Mouse (Mus musculus) C2C12 (cell line): ENCODE measurements around the gene Nptx2. TPM values are rescaled to one million over a fixed set of nuclear protein-coding genes. Genes with fewer than 3 reads are reported as not detected.

ENCODE experiments used
- H3K27me3 ChIP-seq: one replicate; pipeline ENCODE4 v1.6.1; 2011; ENCODE audit not compliant: control insufficient read depth, insufficient read depth, insufficient read length
- H3K36me3 ChIP-seq: one replicate; pipeline ENCODE4 v1.6.1; 2011; ENCODE audit not compliant: control insufficient read depth, insufficient read depth
- H3K4me3 ChIP-seq: one replicate; pipeline ENCODE4 v1.5.1; 2011; ENCODE audit warnings: mild to moderate bottlenecking, control low read depth; ENCODE audit not compliant: poor library complexity, insufficient read depth, severe bottlenecking
- H3K79me2 ChIP-seq: one replicate; pipeline ENCODE4 v1.6.1; 2011; ENCODE audit not compliant: control insufficient read depth, insufficient read depth
- H3K79me3 ChIP-seq: one replicate; pipeline ENCODE4 v1.6.1; 2011; ENCODE audit warnings: low read depth, control low read depth
- H3ac ChIP-seq: one replicate; pipeline ENCODE3; 2011; ENCODE audit warnings: low read depth; ENCODE audit not compliant: control insufficient read depth, insufficient read length
- CEBPB ChIP-seq: IDR thresholded peaks from one replicate; pipeline ENCODE4 v1.6.1; 2011; ENCODE audit warnings: low read depth, mild to moderate bottlenecking, control low read depth, moderate library complexity
- CTCF ChIP-seq: IDR thresholded peaks from one replicate; pipeline ENCODE4 v1.5.1; 2011; ENCODE audit not compliant: control insufficient read depth, insufficient read depth, insufficient read length
- FOSL1 ChIP-seq: IDR thresholded peaks from one replicate; pipeline ENCODE4 v1.8.0; 2011; ENCODE audit warnings: mild to moderate bottlenecking, low read length; ENCODE audit not compliant: poor library complexity, insufficient read depth, severe bottlenecking
- MAX ChIP-seq: IDR thresholded peaks from one replicate; pipeline ENCODE4 v1.6.1; 2011; ENCODE audit warnings: mild to moderate bottlenecking, control low read depth
- MYOD1 ChIP-seq: IDR thresholded peaks from one replicate; pipeline ENCODE4 v1.6.1; 2011; ENCODE audit warnings: low read depth; ENCODE audit not compliant: control insufficient read depth, insufficient read length
- MYOG ChIP-seq: IDR thresholded peaks from one replicate; pipeline ENCODE4 v1.6.1; 2011; ENCODE audit not compliant: control insufficient read depth, insufficient read length; ENCODE audit errors: extremely low read depth
- USF1 ChIP-seq: IDR thresholded peaks from one replicate; pipeline ENCODE4 v1.6.1; 2011; ENCODE audit warnings: low read depth, mild to moderate bottlenecking, control low read depth, moderate library complexity
- polyA plus RNA-seq: library from polyadenylated mRNA; unstranded; fragments of >200 nt; fragmentation: generic; extraction: Trizol; gene quantifications from one replicate; pipeline ENCODE4 v1.2.1, GENCODE M21; 2012; ENCODE audit warnings: missing spikeins

The Nptx2 gene
- polyA plus RNA-seq, 1 experiment: not detected

- no peak for TF ChIP-seq CTCF
- no peak for TF ChIP-seq FOSL1
- TF ChIP-seq MYOD1: no peak
- no peak for TF ChIP-seq MYOG
- Histone ChIP-seq H3K79me2 (no peaks in the 10 kb centered on the region), H3K36me3 (no peaks in the 10 kb centered on the region), H3K4me3 (no peak overlapping the region), H3K79me3 (no peaks in the 10 kb centered on the region), H3K27me3 (no peaks in the 10 kb centered on the region), H3ac (no peak overlapping the region)
These were observed 45.7 kb downstream of the Nptx2 start for GRCm38 (mm10) chr5:144591248-144591880.

GRCm38 (mm10) chr5:144594796-144595195 is 49.1 kb downstream of the Nptx2 start:
- no peaks in the 10 kb centered on the region for H3K27me3 ChIP-seq

More at GRCm38 (mm10) chr5:144594796-144595195, 49.1 kb downstream of the Nptx2 start:
- no peaks in the 10 kb centered on the region for H3K79me3 ChIP-seq
- TF ChIP-seq USF1 (no peak), FOSL1 (no peak), CEBPB (no peak), MYOG (no peak), MAX (no peak), CTCF (no peak)
- H3ac ChIP-seq: no peak overlapping the region
- no peaks in the 10 kb centered on the region for H3K79me2 ChIP-seq
- no peak overlapping the region for H3K4me3 ChIP-seq
- H3K36me3 ChIP-seq: no peaks in the 10 kb centered on the region

Other genes starting within 250 kb of the Nptx2 start
- gene Baiap2l1, start 187.8 kb upstream of the Nptx2 start, polyA plus RNA-seq: 18.9 TPM
- gene Tmem130, start 215.9 kb downstream of the Nptx2 start, polyA plus RNA-seq: not detected
- 42.0 TPM for gene Trrap, start 221.8 kb downstream of the Nptx2 start, polyA plus RNA-seq